Mouse (Mus musculus) T-cell, adult 66 days (primary cell): Measurements from ENCODE around the gene Serpinb9e. TPM values are rescaled to one million over a fixed set of nuclear protein-coding genes. Genes with fewer than 3 reads are reported as not detected.

Experiments
- total RNA-seq, 2 experiments: library from RNA; stranded (reverse); gene quantifications; 3 replicates in 1 of 2; 4 replicates in 1 of 2; pipeline ENCODE4 v1.2.4; 2023

Gene Serpinb9e
- total RNA-seq, result not detected

GRCm38 (mm10) chr13:33249312-33249711 is at the start of gene Serpinb9e:
Gene Serpinb9e (plus strand): TSS chr13:33249612.

Other genes starting within 250 kb of the Serpinb9e start
- 10 to 100 TPM in 1 of 2 experiments, 1 to 10 TPM in 1; 8.4 to 11.2 TPM for gene Serpinb9, start 246.4 kb upstream of the Serpinb9e start, total RNA-seq
- gene Serpinb9b, start 222.2 kb upstream of the Serpinb9e start, total RNA-seq, result under 1 TPM in 1 of 2 experiments, not detected in 1; 0.84 TPM
- gene Serpinb1b, start 171.0 kb upstream of the Serpinb9e start, total RNA-seq, result not detected
- not detected for gene Serpinb9c, start 89.9 kb upstream of the Serpinb9e start, total RNA-seq
- not detected for gene Serpinb9d, start 56.7 kb upstream of the Serpinb9e start, total RNA-seq
- not detected for gene Serpinb9f, start 74.5 kb downstream of the Serpinb9e start, total RNA-seq
- gene Gm11397, start 146.1 kb downstream of the Serpinb9e start, total RNA-seq, result not detected
- not detected for gene Serpinb9g, start 235.2 kb downstream of the Serpinb9e start, total RNA-seq